Mouse (Mus musculus): ENCODE measurements at regions not wholly inside any gene's neighbourhood (a gene's known extent, or its start where the extent isn't known, plus 50 kb on each side); places are given as distances from the start of the nearest gene placed in this dataset.

GRCm38 (mm10) chr15:42296406-42296805 lies 2162.2 kb downstream of the 9330182O14Rik start:
- TF ChIP-seq CTCF (IDR thresholded peaks at IDR 0.05; ENCODE audit: low read depth) (no peak), EP300 (IDR thresholded peaks at IDR 0.05; ENCODE audit: low read depth) (no peak)
